Mouse (Mus musculus): ENCODE results near the gene Spaca4. TPM values are rescaled to one million over a fixed set of nuclear protein-coding genes. Genes with fewer than 3 reads are reported as not detected.
A peak's percentile ranks its signal among the peaks of the same experiment; 100 is the strongest.

Gene Spaca4
- total and polyA plus RNA-seq, 3 experiments, result 0.38 TPM; not detected in 2

GRCm38 (mm10) chr7:45715090-45715708 lies 10.4 kb downstream of the Spaca4 start, which contains the start of gene Rpl18 (continued):
- TF ChIP-seq MYB (IDR thresholded peaks at IDR 0.05; ENCODE audit: low read depth, low read length) (no peak), MYC (IDR thresholded peaks at IDR 0.05; ENCODE audit: low read depth, low read length) (peak; percentile 74)

- Histone ChIP-seq H3K9me3 (replicated peaks; ENCODE audit: insufficient read depth, low read length) (no peaks in the 10 kb centered on the region), H3K4me3 (ENCODE audit: control insufficient read depth in 1 of 2, insufficient read depth in 1 of 2, low read depth in 2 of 2, low read length in 2 of 2) (peak overlapping the region; percentile 69 to 71), H3K36me3 (ENCODE audit: control insufficient read depth in 1 of 2, insufficient read depth in 2 of 2, low read length in 2 of 2) (peaks cover 0 to 2% of the 10 kb centered on the region in 2 experiments; a peak in 1 of 4 replicates), H3K79me2 (ENCODE audit: control insufficient read depth, insufficient read depth, low read length, poor library complexity) (peaks cover 43% of the 10 kb centered on the region), H3K4me1 (ENCODE audit: control insufficient read depth in 1 of 2, insufficient read depth in 2 of 2, low read length in 2 of 2) (peaks cover 0 to 5% of the 10 kb centered on the region in 2 experiments; a peak in 1 of 4 replicates), H3K27ac (ENCODE audit: control insufficient read depth, low read depth, low read length) (no peak overlapping the region), H3K27me3 (ENCODE audit: control insufficient read depth in 1 of 2, insufficient read depth in 2 of 2, low read length in 2 of 2) (no peaks in the 10 kb centered on the region), H3K9ac (ENCODE audit: control insufficient read depth, low read depth, low read length, poor library complexity, severe bottlenecking) (peak overlapping the region; percentile 75)
- DNase-seq (ENCODE audit: low read depth, low spot score), result no peak
- TF ChIP-seq UBTF (IDR thresholded peaks at IDR 0.05; ENCODE audit: borderline replicate concordance, insufficient read depth, low read depth, low read length) (no peak), HCFC1 (IDR thresholded peaks at IDR 0.05; ENCODE audit: low read depth, low read length) (no peak), USF1 (IDR thresholded peaks at IDR 0.05; ENCODE audit: low read depth, low read length) (no peak), ZKSCAN1 (IDR thresholded peaks at IDR 0.05; ENCODE audit: low read depth, low read length) (no peak), MYC (IDR thresholded peaks at IDR 0.05; ENCODE audit: low read depth, low read length) (no peak), KAT2A (conservative IDR thresholded peaks at IDR 0.05; ENCODE audit: low read depth, low read length) (no peak), GATA1 (IDR thresholded peaks at IDR 0.05; ENCODE audit: low read depth, low read length) (no peak), CHD2 (IDR thresholded peaks at IDR 0.05; ENCODE audit: low read length) (no peak), MYB (IDR thresholded peaks at IDR 0.05; ENCODE audit: low read depth, low read length) (no peak), NRF1 (IDR thresholded peaks at IDR 0.05; ENCODE audit: insufficient read depth, low read depth, low read length, poor library complexity, severe bottlenecking) (no peak), MAX (IDR thresholded peaks at IDR 0.05; ENCODE audit: low read length) (no peak), CHD1 (IDR thresholded peaks at IDR 0.05; ENCODE audit: low read depth, low read length) (no peak), BHLHE40 (IDR thresholded peaks at IDR 0.05; ENCODE audit: borderline replicate concordance, low read depth, low read length) (no peak), POLR2AphosphoS5 (IDR thresholded peaks at IDR 0.05; ENCODE audit: borderline replicate concordance, low read depth, low read length) (no peak), SMC3 (IDR thresholded peaks at IDR 0.05; ENCODE audit: low read depth, low read length) (no peak), JUND (IDR thresholded peaks at IDR 0.05; ENCODE audit: low read depth, low read length) (no peak), POLR2A (IDR thresholded peaks at IDR 0.05; ENCODE audit: control insufficient read depth in 1 of 2, insufficient read depth in 1 of 2, low read depth in 1 of 2, low read length in 2 of 2, poor library complexity in 1 of 2) (no peak), CTCF (IDR thresholded peaks at IDR 0.05 in 2 of 3, conservative IDR thresholded peaks at IDR 0.05 in 1 of 3; ENCODE audit: control insufficient read depth in 1 of 3, insufficient read depth in 1 of 3, low read depth in 2 of 3, low read length in 3 of 3, poor library complexity in 1 of 3, severe bottlenecking in 1 of 3) (no peak), MAFK (IDR thresholded peaks at IDR 0.05; ENCODE audit: borderline replicate concordance, low read depth, low read length) (no peak), E2F4 (IDR thresholded peaks at IDR 0.05; ENCODE audit: borderline replicate concordance, low read depth, low read length) (no peak)
Measured at GRCm38 (mm10) chr7:45714630-45715089, 11.0 kb downstream of the Spaca4 start.

Measured in MEL (cell line).